Comparison of ENCODE assay signal across 22 mouse cellular contexts in genomic region chr1:105695581-105695980, GRCm38 (mm10). TPM values are rescaled to one million over a fixed set of nuclear protein-coding genes. Genes with fewer than 3 reads are reported as not detected.
DNase-seq lines count a peak whose midpoint lies in the region; TF ChIP-seq lines count a peak whose summit lies in the region.
"Had no signal": no experiment of that assay in that cellular context is flagged by ENCODE, and none has a peak within 500 bp of the region (broad histone marks: within the 10 kb centered on the region; RNA-seq: fewer than 3 reads in every experiment).

No protein-coding gene starts in this region.

- DNase-seq in gastrocnemius, adult 18-20 months (ENCODE audit: low spot score) = peak; percentile 22
- DNase-seq in gastrocnemius, adult 2 months = no peak
- DNase-seq in layer of hippocampus, adult 2 months (ENCODE audit: low spot score in 2 of 2) = no peak
- no peak for DNase-seq in layer of hippocampus, adult 11-12 months (ENCODE audit: low spot score)
- peak; percentile 5 for DNase-seq in NIH3T3 (ENCODE audit: low read depth)
- peak; percentile 10 for DNase-seq in skeletal muscle tissue, adult 2 months (ENCODE audit: low read depth, low spot score)
- no peak for DNase-seq in frontal cortex, postnatal 14 days (ENCODE audit: low spot score in 2 of 2)
- DNase-seq: adrenal gland, adult 2 months; adrenal gland, postnatal 14 days; cerebellum, adult 11-12 months; cerebellum, adult 8-10 months; cerebellum, postnatal 10 days; gastrocnemius, postnatal 25 days; heart, adult 2 months; heart, postnatal 36 days had no signal

- intact Hi-C loops in gastrocnemius, adult 2 months (cut with DNase I) = no loop called here

- no peak overlapping the region; the same call in 1 of the 2 replicates for H3K27ac ChIP-seq in gastrocnemius, adult 2 months
- H3K27ac ChIP-seq in layer of hippocampus, adult 2 months = 0 out of 2 replicates have a peak overlapping the region, but pooled peaks have one; percentile 1
- H3K27ac ChIP-seq: embryonic facial prominence, embryonic 10.5 days; embryonic facial prominence, embryonic 13.5 days; forebrain, embryonic 12.5 days; forebrain, embryonic 15.5 days; heart, adult 2 months; hindbrain, embryonic 14.5 days; hindbrain, postnatal 0 days had no signal

- TF ChIP-seq CTCF in gastrocnemius, adult 2 months (IDR thresholded peaks at IDR 0.05) = no peak
- TF ChIP-seq CTCF in layer of hippocampus, adult 2 months (conservative IDR thresholded peaks at IDR 0.05) = no peak

- no peak overlapping the region for H3K4me3 ChIP-seq in gastrocnemius, adult 2 months
- H3K4me3 ChIP-seq in layer of hippocampus, adult 2 months = no peak overlapping the region
- H3K4me3 ChIP-seq: embryonic facial prominence, embryonic 10.5 days; embryonic facial prominence, embryonic 13.5 days; erythroblast, embryonic 14.5 days; forebrain, embryonic 12.5 days; forebrain, embryonic 15.5 days; heart, adult 2 months had no signal

RNA-seq across cellular contexts. Expression of gene Relch, which starts 31.9 kb away (rescaled TPM):
- 1 to 10 TPM; 8.4 to 9.7 TPM for total RNA-seq in gastrocnemius, adult 18-20 months (2021)
- total RNA-seq in gastrocnemius, adult 2 months (2021) = 10 to 100 TPM in 1 of 2 experiments, 1 to 10 TPM in 1; 9.6 to 11.3 TPM
- 10 to 100 TPM; 98.7 to 99.3 TPM for total RNA-seq in layer of hippocampus, adult 2 months (2021)

RNA-seq across cellular contexts. Expression of gene Pign, which starts 32.1 kb away (rescaled TPM):
- total RNA-seq in gastrocnemius, adult 18-20 months (2021) = 1 to 10 TPM; 7.7 to 9.9 TPM
- 10 to 100 TPM in 1 of 2 experiments, 1 to 10 TPM in 1; 6.8 to 11.2 TPM for total RNA-seq in gastrocnemius, adult 2 months (2021)
- 10 to 100 TPM; 19.0 to 19.8 TPM for total RNA-seq in layer of hippocampus, adult 2 months (2021)

Comparison
In these comparisons a context has a peak if more than half of its experiments do, and no peak if none do; other contexts are left out.
1. DNase-seq: peak in gastrocnemius, adult 18-20 months (single experiment), NIH3T3 (single experiment) and skeletal muscle tissue, adult 2 months (single experiment); none in gastrocnemius, adult 2 months (single experiment), layer of hippocampus, adult 2 months (0 of 2), layer of hippocampus, adult 11-12 months (single experiment) and frontal cortex, postnatal 14 days (0 of 2).
2. RNA of gene Relch, which starts 31.9 kb away (total RNA-seq): 98.7 to 99.3 TPM in layer of hippocampus, adult 2 months; 9.6 to 11.3 TPM in gastrocnemius, adult 2 months and 8.4 to 9.7 TPM in gastrocnemius, adult 18-20 months; every median in the first group is over 4 times any median in the second.